Mouse (Mus musculus) left cerebral cortex, postnatal 10 days (tissue): Measurements from ENCODE around the gene Pjvk. TPM values are rescaled to one million over a fixed set of nuclear protein-coding genes. Genes with fewer than 3 reads are reported as not detected.
A peak's percentile ranks its signal among the peaks of the same experiment; 100 is the strongest.
"Not testable (repeated sequence)": the region's sequence is repeated elsewhere in the genome, so short reads cannot be mapped to it uniquely, and the experiment has no call there.

Experiments
- DNase-seq, 2 experiments: peaks; one replicate each; pipeline ENCODE4 v3.0.0; 2021 to 2022; ENCODE audit warnings: low spot score in 2 of 2, mixed read lengths in 1 of 2; ENCODE audit errors: extremely low spot score in 1 of 2
- intact Hi-C: fragments of 180-260 bp; cut with DNase I; formaldehyde crosslinking; loops from one replicate; pipeline ENCODE4 v1.15.1; 2025
- total RNA-seq, 2 experiments: library from RNA; stranded (reverse); gene quantifications; 2 replicates each; pipeline ENCODE4 v1.2.3; 2021

The Pjvk gene
- total RNA-seq, result under 1 TPM; 0.71 to 0.75 TPM

GRCm38 (mm10) chr2:76647883-76648570 is at the start of gene Pjvk, which contains the start of gene Prkra:
Pjvk (plus strand) TSS chr2:76648476.
Prkra (minus strand) TSS chr2:76648015.
- DNase-seq, result peak; percentile 95 to 98
- intact Hi-C loops, result no loop called here

DNA sequence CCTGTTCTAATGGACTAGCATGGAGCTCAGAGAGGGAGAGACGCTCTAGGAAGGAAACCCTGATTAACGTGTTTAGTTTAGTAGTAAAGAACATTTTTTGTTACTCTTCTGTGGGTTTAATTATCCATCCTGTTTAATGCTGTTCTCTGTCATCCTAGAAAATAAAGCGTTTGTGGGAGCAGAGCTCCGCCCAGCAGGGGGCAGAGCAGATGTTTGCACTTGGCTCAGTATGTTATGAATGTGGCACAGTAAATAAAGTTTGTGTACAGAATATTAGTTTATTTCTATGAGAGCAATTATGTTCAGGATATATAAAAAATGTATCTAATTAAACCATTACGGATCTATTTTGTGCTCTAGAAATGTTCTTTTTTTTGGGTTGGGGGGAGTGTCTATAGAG is 49.1 kb upstream of the Pjvk start:
- intact Hi-C loops, result no loop called here
- no peak for DNase-seq

GRCm38 (mm10) chr2:76602256-76602655 is 46.0 kb upstream of the Pjvk start:
- intact Hi-C loops, result no loop called here
- DNase-seq, result peak in 1 of 2 experiments; percentile 32

DNA sequence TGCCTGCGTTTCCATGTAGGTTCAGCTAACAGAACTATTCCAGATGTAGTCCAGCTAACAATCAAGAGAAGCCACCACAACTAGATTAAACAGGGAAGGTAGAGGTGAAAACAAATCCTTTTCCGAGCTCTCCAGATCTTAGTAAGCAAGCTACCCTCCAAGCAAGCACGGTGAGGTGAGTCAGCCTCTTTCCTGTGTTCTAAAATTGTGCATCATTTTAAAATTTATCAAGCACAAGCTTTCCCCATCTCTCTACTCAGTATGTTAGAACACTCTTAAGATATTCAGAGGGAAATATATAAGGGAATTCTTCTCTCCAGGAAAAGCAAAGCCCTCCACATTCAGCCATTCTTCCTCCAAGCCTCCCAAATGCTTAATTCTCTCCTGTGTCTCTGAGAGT is 41.6 kb upstream of the Pjvk start:
- DNase-seq, result no peak
- intact Hi-C loops, result no loop called here

DNA sequence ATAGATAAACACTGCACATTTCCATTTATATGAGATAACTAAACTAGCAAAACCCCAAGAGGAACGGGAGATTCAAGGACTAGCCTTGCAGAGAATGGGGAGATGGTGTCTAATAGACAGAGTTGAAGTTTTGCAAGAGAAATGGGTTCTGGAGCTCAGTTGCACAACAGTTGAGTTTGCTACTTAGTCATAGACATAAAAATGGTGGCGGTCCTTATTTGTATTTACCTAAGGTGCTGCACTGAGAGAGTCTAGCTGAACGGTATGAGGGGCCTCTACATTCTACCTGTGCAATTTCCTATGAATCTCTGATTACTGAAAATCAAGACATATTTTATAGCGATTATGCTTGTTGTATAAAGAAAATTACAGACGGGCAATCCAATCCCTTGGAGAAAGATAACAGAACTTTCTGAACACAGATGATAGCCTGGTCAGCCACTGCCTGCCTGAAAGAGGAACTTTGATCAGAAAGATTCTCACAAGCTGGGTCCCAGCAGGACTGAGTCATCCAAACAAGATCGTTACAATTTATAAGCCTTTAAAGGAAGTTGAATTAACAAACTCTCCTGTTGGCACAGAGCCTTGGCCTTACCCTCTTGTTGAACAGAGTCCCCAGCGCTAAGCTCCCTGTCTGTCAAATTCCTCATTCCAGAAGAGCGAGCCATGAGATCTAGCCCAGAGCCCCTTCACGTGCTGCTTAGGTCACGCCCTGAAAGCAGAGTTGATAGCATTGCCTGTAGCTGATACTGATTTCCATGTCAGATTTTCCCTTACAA is 37.8 kb upstream of the Pjvk start:
- DNase-seq, result no peak
- intact Hi-C loops, result no loop called here

DNA sequence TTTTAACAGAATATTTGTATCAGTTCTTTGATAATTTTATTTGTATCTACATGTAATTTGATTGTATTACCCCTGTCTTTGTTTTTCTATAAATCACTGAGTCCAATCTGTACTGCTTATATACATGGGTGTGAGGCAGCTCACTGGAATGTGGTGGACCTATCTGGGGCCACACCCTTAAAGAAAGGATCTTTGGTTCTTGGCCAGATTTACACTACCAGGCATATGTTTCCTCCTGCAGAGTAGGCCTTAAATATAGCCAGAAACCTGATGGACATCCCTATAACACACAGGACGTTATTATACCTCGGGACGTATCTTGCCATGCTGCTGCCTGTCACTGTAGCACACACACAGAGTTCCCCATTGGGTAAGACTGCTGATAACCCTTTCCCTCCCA is 36.3 kb upstream of the Pjvk start:
- DNase-seq, result no peak

DNA sequence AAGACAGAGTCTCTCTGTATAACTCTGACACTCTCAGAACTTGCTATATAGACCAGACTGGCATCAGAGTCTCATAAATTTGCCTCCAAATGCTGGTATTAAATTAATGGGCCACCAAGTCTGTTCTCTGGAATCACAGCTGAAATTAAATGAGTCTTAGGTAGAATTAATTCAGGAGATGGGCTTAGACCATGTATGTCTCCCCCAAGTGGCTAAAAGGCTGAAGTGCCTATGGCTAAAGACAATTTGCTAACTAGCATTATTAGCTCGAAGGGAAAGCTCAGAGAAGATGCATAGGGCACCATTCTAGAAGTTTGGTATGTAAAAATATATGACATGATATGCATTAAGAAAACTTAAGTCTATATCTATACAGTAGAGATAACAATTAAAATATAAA is 30.2 kb upstream of the Pjvk start:
- DNase-seq, result peak; percentile 29 to 33
- intact Hi-C loops, result loop anchor here (2.0 kb wide), 1 partner anchor 251 kb away; no protein-coding TSS in a partner anchor

More for the DNA sequence above, 36.3 kb upstream of the Pjvk start:
- intact Hi-C loops, result no loop called here

DNA sequence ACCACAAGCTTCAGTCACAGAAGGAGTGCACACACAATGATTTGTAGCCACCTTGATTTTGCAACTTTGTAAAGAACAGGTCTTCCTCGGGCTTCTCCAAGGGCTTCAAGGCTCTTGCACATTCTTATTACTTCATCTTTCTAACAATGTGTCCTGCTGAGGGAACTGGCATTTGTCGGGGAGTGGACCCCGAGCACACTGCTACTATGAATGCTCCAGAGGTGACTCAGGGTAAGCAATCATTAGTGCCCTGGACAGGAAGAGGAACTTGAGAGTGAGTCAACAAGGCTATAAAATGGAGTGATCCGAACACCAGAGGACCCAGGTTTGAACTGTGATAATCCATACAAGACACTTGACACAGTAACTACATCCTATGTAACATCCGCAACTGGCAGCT is 28.1 kb upstream of the Pjvk start:
- intact Hi-C loops, result no loop called here
- DNase-seq, result no peak

- intact Hi-C loops, result no loop called here
- no peak for DNase-seq
Observed at GRCm38 (mm10) chr2:76621724-76622123, 26.6 kb upstream of the Pjvk start.

DNA sequence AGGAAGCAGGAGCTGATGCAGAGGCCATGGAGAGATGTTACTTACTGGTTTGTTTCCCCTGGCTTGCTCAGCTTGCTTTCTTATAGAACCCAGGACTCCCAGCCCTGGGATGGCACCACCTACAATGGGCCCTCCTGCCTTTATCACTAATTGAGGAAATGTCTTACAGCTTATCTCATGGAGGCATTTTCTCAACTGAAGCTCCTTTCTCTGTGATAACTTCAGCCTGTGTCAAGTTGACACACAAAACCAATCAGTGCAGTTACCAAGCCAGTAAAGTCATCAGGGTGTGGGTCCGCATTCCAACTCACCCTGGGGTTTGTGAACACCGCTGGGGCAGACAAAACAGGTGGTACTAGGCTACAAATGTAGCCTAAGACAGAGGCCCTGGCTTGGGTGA is 26.0 kb upstream of the Pjvk start:
- DNase-seq, intact Hi-C loops: not testable (repeated sequence)

- intact Hi-C loops, result no loop called here
- no peak for DNase-seq
Observed at GRCm38 (mm10) chr2:76630293-76630692, 18.0 kb upstream of the Pjvk start.

GRCm38 (mm10) chr2:76631600-76631999 is 16.7 kb upstream of the Pjvk start:
- intact Hi-C loops, result no loop called here
- no peak for DNase-seq

- intact Hi-C loops, result no loop called here
- no peak for DNase-seq
Observed at GRCm38 (mm10) chr2:76639637-76640036, 8.6 kb upstream of the Pjvk start.

DNA sequence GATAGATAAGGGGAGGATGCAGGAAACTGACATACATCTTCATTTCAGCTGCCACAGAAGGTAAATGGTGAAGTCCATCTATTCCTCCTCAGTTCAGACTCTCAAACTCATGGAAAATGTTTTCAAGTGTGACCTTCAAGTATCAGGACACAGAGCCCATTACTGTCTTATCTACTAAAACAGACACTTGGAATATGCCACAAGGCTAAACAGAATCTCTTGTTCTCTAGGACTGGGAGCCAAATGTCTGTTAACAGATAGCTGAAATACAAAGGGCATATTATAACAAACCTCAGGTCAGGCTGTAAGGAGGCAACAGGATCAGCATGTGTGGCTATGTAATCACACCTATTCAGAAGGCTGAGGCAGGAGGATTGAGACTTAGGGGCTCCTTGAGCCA is 4.5 kb upstream of the Pjvk start:
- intact Hi-C loops, result no loop called here
- no peak for DNase-seq

- intact Hi-C loops, result no loop called here
- DNase-seq, result peak in 1 of 2 experiments; percentile 77
Observed at GRCm38 (mm10) chr2:76647441-76647869, 821 bp upstream of the Pjvk start.

- DNase-seq, result peak in 1 of 2 experiments; percentile 26
- intact Hi-C loops, result no loop called here
Observed at GRCm38 (mm10) chr2:76648666-76649141, 428 bp downstream of the Pjvk start.

GRCm38 (mm10) chr2:76653070-76653469 is 4.8 kb downstream of the Pjvk start:
- intact Hi-C loops, result no loop called here
- no peak for DNase-seq

DNA sequence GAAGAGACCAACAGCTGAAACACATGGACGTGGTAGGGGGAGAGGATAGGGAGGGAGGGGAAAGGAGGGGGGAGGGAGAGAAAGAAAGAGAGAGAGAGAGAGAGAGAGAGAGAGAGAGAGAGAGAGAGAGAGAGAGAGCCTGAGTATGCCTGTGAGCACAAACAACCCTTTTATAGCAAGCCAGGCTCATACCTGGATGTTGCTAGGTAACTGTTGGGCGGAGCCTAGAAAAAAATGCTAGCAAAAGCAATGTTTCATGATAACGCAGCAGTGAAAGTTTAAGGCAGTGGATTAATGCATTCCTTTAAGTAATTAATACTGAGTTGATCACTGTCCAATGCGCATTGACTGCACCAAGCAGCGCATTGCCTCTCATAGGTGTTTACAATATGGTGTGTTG is 6.4 kb downstream of the Pjvk start:
- no peak for DNase-seq
- intact Hi-C loops, result no loop called here

DNA sequence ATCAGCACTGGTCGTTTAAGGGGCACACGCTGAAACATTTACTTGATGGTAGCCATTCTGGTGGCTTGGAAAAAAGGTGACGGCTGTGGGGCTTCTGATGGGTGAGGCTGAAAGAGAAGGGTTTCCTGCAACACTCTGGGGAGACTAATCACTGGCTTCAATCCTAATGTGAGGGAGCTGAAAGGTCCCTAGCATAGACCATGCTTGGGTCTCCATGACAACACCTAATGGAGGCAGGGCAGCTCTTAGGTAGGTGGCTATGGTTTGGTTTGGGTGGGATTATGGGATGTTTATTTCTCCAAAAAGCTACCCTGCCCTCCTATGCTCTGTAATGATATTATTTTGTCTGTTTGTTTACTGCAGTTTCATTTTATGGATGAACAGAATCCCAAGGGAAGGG is 7.2 kb downstream of the Pjvk start:
- DNase-seq, result no peak
- intact Hi-C loops, result no loop called here

DNA sequence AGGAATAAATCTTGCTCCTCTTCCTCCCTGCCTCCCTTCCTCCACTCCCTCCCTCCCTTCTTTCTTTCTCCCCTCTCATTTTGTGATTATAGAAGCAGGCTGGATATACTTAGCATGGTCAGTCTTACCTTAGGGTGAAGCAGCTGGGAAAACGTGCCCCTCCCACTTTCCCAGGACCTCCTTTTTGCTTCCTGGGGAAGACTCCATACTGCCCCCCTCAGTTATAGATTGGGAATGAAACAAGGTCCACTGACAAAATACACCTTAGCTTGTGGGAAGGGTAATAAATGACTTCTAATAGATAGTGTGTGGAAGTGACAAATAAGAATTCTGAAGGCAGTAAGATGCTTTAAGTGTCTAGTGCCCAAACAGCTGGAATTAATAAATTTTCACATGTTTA is 7.7 kb downstream of the Pjvk start:
- DNase-seq, result no peak
- intact Hi-C loops, result no loop called here
